ENCODE assay signal across 23 mouse cellular contexts in genomic region chr17:83747405-83748160, GRCm38 (mm10). TPM values are rescaled to one million over a fixed set of nuclear protein-coding genes. Genes with fewer than 3 reads are reported as not detected.
DNase-seq lines count a peak whose midpoint lies in the region; ATAC-seq and TF ChIP-seq lines count a peak whose summit lies in the region.
"Had no signal": no experiment of that assay in that cellular context is flagged by ENCODE, and none has a peak within 500 bp of the region (broad histone marks: within the 10 kb centered on the region; RNA-seq: fewer than 3 reads in every experiment).

No protein-coding gene starts in this region.

- H3K9ac ChIP-seq in liver, embryonic 14.5 days (replicated peaks) = no peak overlapping the region
- no peak overlapping the region for H3K9ac ChIP-seq in stomach, embryonic 16.5 days (ENCODE audit: low read length)
- H3K9ac ChIP-seq in heart, adult 2 months (ENCODE audit: low read depth, low read length) = no peak overlapping the region
- H3K9ac ChIP-seq: forebrain, postnatal 0 days; hindbrain, embryonic 15.5 days; midbrain, embryonic 13.5 days had no signal

- no peak overlapping the region for H3K4me2 ChIP-seq in liver, embryonic 14.5 days (ENCODE audit: low read depth)
- H3K4me2 ChIP-seq in stomach, embryonic 16.5 days (ENCODE audit: low read depth, low read length) = no peak overlapping the region
- H3K4me2 ChIP-seq: hindbrain, embryonic 15.5 days; midbrain, embryonic 13.5 days had no signal

- peaks cover 5 to 6% of the 10 kb centered on the region in 2 experiments; a peak in 3 of 4 replicates for H3K4me1 ChIP-seq in liver, embryonic 14.5 days (replicated peaks; ENCODE audit: control insufficient read depth in 2 of 2, insufficient read depth in 2 of 2, low read length in 1 of 2)
- 0 out of 2 replicates have a peak, but pooled peaks cover 2% of the 10 kb centered on the region for H3K4me1 ChIP-seq in stomach, embryonic 16.5 days (ENCODE audit: control insufficient read depth, insufficient read depth, low read length)
- H3K4me1 ChIP-seq in heart, adult 2 months (ENCODE audit: control insufficient read depth, insufficient read depth, low read length) = no peaks in the 10 kb centered on the region
- H3K4me1 ChIP-seq: hindbrain, embryonic 15.5 days; midbrain, embryonic 13.5 days had no signal

- no peak for TF ChIP-seq CTCF in liver, embryonic 14.5 days (IDR thresholded peaks at IDR 0.05; ENCODE audit: low read depth)
- TF ChIP-seq CTCF in heart, adult 2 months (IDR thresholded peaks at IDR 0.05) = no peak

- no peaks in the 10 kb centered on the region for H3K27me3 ChIP-seq in liver, embryonic 14.5 days (ENCODE audit: control insufficient read depth, insufficient read depth, low read length)
- H3K27me3 ChIP-seq in stomach, embryonic 16.5 days (ENCODE audit: control insufficient read depth, insufficient read depth, low read length) = no peaks in the 10 kb centered on the region
- H3K27me3 ChIP-seq in heart, adult 2 months (ENCODE audit: control insufficient read depth, insufficient read depth, low read length) = no peaks in the 10 kb centered on the region
- H3K27me3 ChIP-seq: CH12.LX; hindbrain, embryonic 15.5 days; midbrain, embryonic 13.5 days had no signal

- peak; percentile 28 for DNase-seq in lung, postnatal 36 days
- no peak for DNase-seq in lung, postnatal 10 days
- peak in 1 of 3 experiments; percentile 12 for DNase-seq in liver, embryonic 14.5 days (ENCODE audit: low read depth in 3 of 3, low spot score in 3 of 3)
- DNase-seq in heart, adult 2 months = no peak
- no peak for DNase-seq in neural tube, embryonic 10.5 days (ENCODE audit: extremely low spot score, low spot score)
- no peak for DNase-seq in left cerebral cortex, postnatal 10 days (ENCODE audit: extremely low spot score in 1 of 2, low spot score in 2 of 2)
- DNase-seq: adrenal gland, adult 8-10 months; cerebellum, postnatal 10 days; embryo, embryonic 11 days; forebrain, postnatal 0 days; heart, adult 11 months; heart, postnatal 36 days; kidney, adult 18-20 months; lung, adult 2 months; spleen, adult 18-20 months had no signal

- H3K9me3 ChIP-seq in liver, embryonic 14.5 days (ENCODE audit: control insufficient read depth, low read length) = no peaks in the 10 kb centered on the region
- H3K9me3 ChIP-seq in stomach, embryonic 16.5 days (replicated peaks; ENCODE audit: control insufficient read depth, low read length) = peaks cover 11% of the 10 kb centered on the region; the same call in 1 of the 2 replicates
- H3K9me3 ChIP-seq: hindbrain, embryonic 15.5 days had no signal

- 45% methylated on average over 10 of the region's 10 CpGs for WGBS in liver, embryonic 14.5 days (ENCODE audit: insufficient replicate concordance)
- 75% methylated on average over 10 of the region's 10 CpGs for WGBS in stomach, embryonic 16.5 days
- 82% methylated on average over 10 of the region's 10 CpGs for whole genome bisulfite sequencing in heart, adult 2 months

- ATAC-seq in erythroid progenitor cell, adult 5-6 weeks (replicated peaks; ENCODE audit: low FRiP score, poor library complexity, severe bottlenecking) = peak; percentile 35; the same call in 1 of the 2 replicates
- ATAC-seq in liver, embryonic 14.5 days (ENCODE audit: insufficient read depth) = 0 out of 2 replicates have a peak, but pooled peaks have one; percentile 27
- peak; percentile 58; the same call in 1 of the 2 replicates for ATAC-seq in stomach, embryonic 16.5 days (ENCODE audit: insufficient read depth, low FRiP score)
- ATAC-seq: forebrain, postnatal 0 days; midbrain, embryonic 13.5 days had no signal

- H3K27ac ChIP-seq in liver, embryonic 14.5 days = no peak overlapping the region
- no peak overlapping the region for H3K27ac ChIP-seq in stomach, embryonic 16.5 days (ENCODE audit: low read length)
- no peak overlapping the region for H3K27ac ChIP-seq in heart, adult 2 months
- H3K27ac ChIP-seq: forebrain, embryonic 10.5 days; hindbrain, embryonic 15.5 days; kidney, postnatal 0 days; left cerebral cortex, adult 2 months; midbrain, embryonic 13.5 days had no signal

- no peak for TF ChIP-seq POLR2A in heart, adult 2 months (IDR thresholded peaks at IDR 0.05; ENCODE audit: insufficient read depth, low read depth, low read length)

- no peaks in the 10 kb centered on the region for H3K79me2 ChIP-seq in heart, adult 2 months (replicated peaks; ENCODE audit: control insufficient read depth, insufficient read depth, low read length)

- H3K36me3 ChIP-seq in liver, embryonic 14.5 days (replicated peaks; ENCODE audit: control insufficient read depth, insufficient read depth, low read depth) = peaks cover 4% of the 10 kb centered on the region; the same call in 1 of the 2 replicates
- peaks cover 11% of the 10 kb centered on the region; the same call in 1 of the 2 replicates for H3K36me3 ChIP-seq in stomach, embryonic 16.5 days (ENCODE audit: control insufficient read depth, insufficient read depth, low read length)
- H3K36me3 ChIP-seq in heart, adult 2 months (ENCODE audit: control insufficient read depth, insufficient read depth, low read length) = no peaks in the 10 kb centered on the region

- intact Hi-C loops in heart, adult 2 months (cut with DNase I) = no loop called here
- intact Hi-C loops in left cerebral cortex, postnatal 10 days (cut with DNase I) = no loop called here

- no peak overlapping the region for H3K4me3 ChIP-seq in liver, embryonic 14.5 days (ENCODE audit: insufficient read depth in 1 of 2, low read depth in 2 of 2, low read length in 2 of 2)
- no peak overlapping the region for H3K4me3 ChIP-seq in stomach, embryonic 16.5 days (replicated peaks; ENCODE audit: low read length)
- no peak overlapping the region for H3K4me3 ChIP-seq in heart, adult 2 months
- H3K4me3 ChIP-seq: forebrain, embryonic 10.5 days; hindbrain, embryonic 15.5 days; left cerebral cortex, adult 2 months; midbrain, embryonic 13.5 days had no signal

- TF ChIP-seq EP300 in liver, embryonic 14.5 days (IDR thresholded peaks at IDR 0.05; ENCODE audit: low read depth) = 0 out of 2 replicates have a peak, but pooled peaks have one; percentile 3
- no peak for TF ChIP-seq EP300 in heart, adult 2 months (IDR thresholded peaks at IDR 0.05; ENCODE audit: insufficient read depth, low read depth, low read length)

RNA-seq across cellular contexts. Expression of gene Mta3, which starts 41.6 kb away (rescaled TPM):
- total RNA-seq in erythroid progenitor cell, adult 5-6 weeks (2015; ENCODE audit: low replicate concordance) = 61.6 and 69.6 TPM in 2 replicates
- 57.6 and 59.2 TPM in 2 replicates for total RNA-seq in erythroid progenitor cell, adult 5-6 weeks (2017; ENCODE audit: low replicate concordance)
- polyA plus RNA-seq in liver, embryonic 14.5 days (2012; rRNA removed) = 30.0 and 35.5 TPM in 2 replicates
- polyA plus RNA-seq in liver, embryonic 14.5 days (2014; fragmentation: Nextera tagmentation; extraction: Ambion mirVana) = 26.7 and 34.5 TPM in 2 replicates
- polyA plus RNA-seq in stomach, embryonic 16.5 days (2015; fragmentation: Nextera tagmentation; extraction: Ambion mirVana) = 36.4 and 39.1 TPM in 2 replicates
- 10 to 100 TPM; 17.5 to 20.1 TPM for total RNA-seq in heart, adult 2 months (2021)
- polyA plus RNA-seq in heart, adult 2 months (2012; rRNA removed) = 15.1 and 19.2 TPM in 2 replicates
- 10 to 100 TPM; 57.6 to 65.6 TPM for total RNA-seq in left cerebral cortex, postnatal 10 days (2021)
